Mouse (Mus musculus): ENCODE measurements around the gene Cdc42ep2.

Cdc42ep2 gene

GRCm38 (mm10) chr19:5940656-5941055 is 16.0 kb upstream of the Cdc42ep2 start:
- DNase-seq, result no peak

- no peak for DNase-seq
Observed at GRCm38 (mm10) chr19:5940173-5940572, 15.6 kb upstream of the Cdc42ep2 start.

GRCm38 (mm10) chr19:5939715-5940114 is 15.1 kb upstream of the Cdc42ep2 start:
- DNase-seq, result no peak

- DNase-seq, result no peak
Observed at GRCm38 (mm10) chr19:5938516-5938915, 13.9 kb upstream of the Cdc42ep2 start.

- no peak for DNase-seq
Observed at GRCm38 (mm10) chr19:5937836-5938406, 13.3 kb upstream of the Cdc42ep2 start.

- DNase-seq, result no peak
Observed at GRCm38 (mm10) chr19:5937095-5937835, 12.6 kb upstream of the Cdc42ep2 start.

- no peak for DNase-seq
Observed at GRCm38 (mm10) chr19:5935691-5936090, 11.1 kb upstream of the Cdc42ep2 start.

GRCm38 (mm10) chr19:5935266-5935665 is 10.7 kb upstream of the Cdc42ep2 start:
- no peak for DNase-seq

GRCm38 (mm10) chr19:5929634-5930596 is 5.3 kb upstream of the Cdc42ep2 start:
- no peak for DNase-seq

- no peak for DNase-seq
Observed at GRCm38 (mm10) chr19:5928546-5928945, 3.9 kb upstream of the Cdc42ep2 start.

- DNase-seq, result no peak
Observed at GRCm38 (mm10) chr19:5928104-5928503, 3.5 kb upstream of the Cdc42ep2 start.

- no peak for DNase-seq
Observed at GRCm38 (mm10) chr19:5927532-5927931, 2.9 kb upstream of the Cdc42ep2 start.

GRCm38 (mm10) chr19:5927026-5927425 is 2.4 kb upstream of the Cdc42ep2 start:
- no peak for DNase-seq

GRCm38 (mm10) chr19:5925311-5925855 is 767 bp upstream of the Cdc42ep2 start:
- DNase-seq, result no peak

- peak; percentile 91 for DNase-seq
Observed at GRCm38 (mm10) chr19:5923990-5924712, 465 bp downstream of the Cdc42ep2 start.

- no peak for DNase-seq
Observed at GRCm38 (mm10) chr19:5922963-5923362, 1.7 kb downstream of the Cdc42ep2 start.

GRCm38 (mm10) chr19:5922119-5922942 is 2.3 kb downstream of the Cdc42ep2 start:
- DNase-seq, result no peak

- DNase-seq, result no peak
Observed at GRCm38 (mm10) chr19:5921715-5922114, 2.9 kb downstream of the Cdc42ep2 start.

GRCm38 (mm10) chr19:5913007-5913719 is 11.5 kb downstream of the Cdc42ep2 start, which contains the start of gene Dpf2:
Gene Dpf2 (minus strand): TSS chr19:5913010.
- DNase-seq, result no peak

GRCm38 (mm10) chr19:5912103-5913006 is 12.3 kb downstream of the Cdc42ep2 start:
- peak; percentile 99 for DNase-seq
